Mouse (Mus musculus) bone marrow, adult 2 months (tissue): ENCODE results near the gene Insl3.

Source experiments
- CTCF ChIP-seq: fragments of 200-500 bp; IDR thresholded peaks from 2 replicates; pipeline ENCODE4 v1.5.1; 2011; ENCODE audit warnings: low read length, control low read depth; ENCODE audit not compliant: control insufficient read depth, insufficient read depth
- POLR2A ChIP-seq: fragments of 200-500 bp; IDR thresholded peaks from 2 replicates; pipeline ENCODE4 v1.6.1; 2011; ENCODE audit warnings: low read depth, mild to moderate bottlenecking, control low read depth, low read length, borderline replicate concordance; ENCODE audit not compliant: control insufficient read depth

GRCm38 (mm10) chr8:71686143-71686734 lies 2.8 kb upstream of the Insl3 start:
- TF ChIP-seq CTCF (no peak), POLR2A (no peak)
